Mouse (Mus musculus) stomach, postnatal 0 days (tissue): Measurements from ENCODE around the gene Grb10.

Experiments used
- CTCF ChIP-seq: IDR thresholded peaks from 2 replicates; pipeline ENCODE4 v1.5.1; 2016; ENCODE audit warnings: antibody characterized with exemption, low read depth, mild to moderate bottlenecking, moderate library complexity
- EP300 ChIP-seq: optimal IDR thresholded peaks from 2 replicates; pipeline ENCODE3; 2016; ENCODE audit warnings: antibody characterized with exemption

GRCm38 (mm10) chr11:12025756-12026593 is 12.5 kb downstream of the Grb10 start:
- TF ChIP-seq EP300 (no peak), CTCF (peak; percentile 78)
